Mouse (Mus musculus) heart, embryonic 14.5 days (tissue): ENCODE results near the gene Lgi4. TPM values are rescaled to one million over a fixed set of nuclear protein-coding genes. Genes with fewer than 3 reads are reported as not detected.
A peak's percentile ranks its signal among the peaks of the same experiment; 100 is the strongest.

Source experiments
- ATAC-seq: fragments of 200-750 bp; cut with Nextera tagmentation; 2 replicates; pipeline ENCODE4 v1.8.0; 2017; ENCODE audit warnings: low read depth, moderate TSS enrichment; ENCODE audit not compliant: insufficient number of reproducible peaks, insufficient read depth, low FRiP score
- H3K27ac ChIP-seq, 2 experiments: fragments of 200-500 bp in 1 of 2; fragments of 300-500 bp in 1 of 2; sonication (generic) in 1 of 2; replicated peaks in 1 of 2; 2 replicates each; pipeline ENCODE4 v1.5.1; 2012 to 2014; ENCODE audit warnings: low read depth in 2 of 2, low read length in 2 of 2, control low read depth in 1 of 2, mild to moderate bottlenecking in 1 of 2, mixed read lengths in 1 of 2; ENCODE audit not compliant: control insufficient read depth in 1 of 2, insufficient read depth in 1 of 2
- H3K27me3 ChIP-seq: fragments of 300-500 bp; sonication (generic); 2 replicates; pipeline ENCODE4 v1.6.1; 2014; ENCODE audit warnings: mild to moderate bottlenecking, low read length, control low read depth; ENCODE audit not compliant: control insufficient read depth, insufficient read depth
- H3K36me3 ChIP-seq: fragments of 300-500 bp; sonication (generic); 2 replicates; pipeline ENCODE4 v1.6.1; 2014; ENCODE audit warnings: mild to moderate bottlenecking, control low read depth, low read length, mixed read lengths; ENCODE audit not compliant: control insufficient read depth, insufficient read depth
- H3K4me1 ChIP-seq, 2 experiments: fragments of 200-500 bp in 1 of 2; fragments of 300-500 bp in 1 of 2; sonication (generic) in 1 of 2; 2 replicates each; pipeline ENCODE4 v1.6.1; 2012 to 2014; ENCODE audit warnings: low read length in 2 of 2, control low read depth in 1 of 2, mixed read lengths in 1 of 2; ENCODE audit not compliant: control insufficient read depth in 2 of 2, insufficient read depth in 2 of 2
- H3K4me2 ChIP-seq: fragments of 300-500 bp; sonication (generic); 2 replicates; pipeline ENCODE4 v1.6.1; 2014; ENCODE audit warnings: mild to moderate bottlenecking, low read length
- H3K4me3 ChIP-seq, 2 experiments: fragments of 200-500 bp in 1 of 2; fragments of 300-500 bp in 1 of 2; sonication (generic) in 1 of 2; 2 replicates each; pipeline ENCODE4 v1.5.1; 2012 to 2014; ENCODE audit warnings: low read length in 2 of 2, mild to moderate bottlenecking in 2 of 2, control low read depth in 1 of 2, low read depth in 1 of 2, moderate library complexity in 1 of 2; ENCODE audit not compliant: control insufficient read depth in 1 of 2, insufficient read depth in 1 of 2
- H3K9ac ChIP-seq: fragments of 300-500 bp; sonication (generic); 2 replicates; pipeline ENCODE4 v1.6.1; 2014; ENCODE audit warnings: mild to moderate bottlenecking, low read length
- H3K9me3 ChIP-seq: fragments of 300-500 bp; sonication (generic); 2 replicates; pipeline ENCODE4 v1.6.1; 2016; ENCODE audit warnings: low read length, control low read depth; ENCODE audit not compliant: control insufficient read depth
- WGBS: fragments of 180-500 bp; shearing (Covaris S2); extraction: QIAGEN DNeasy Blood & Tissue Kit; methylation state at CpG from one replicate; pipeline ENCODE4 v1.1.7; 2014; 5-methylcytosine and 5-hydroxymethylcytosine counted together
- polyA plus RNA-seq: library from polyadenylated mRNA; unstranded; fragments of >200 nt; fragmentation: Nextera tagmentation; extraction: Ambion mirVana; gene quantifications from 2 replicates; pipeline ENCODE4 v1.2.1, GENCODE M21; 2014

The Lgi4 gene
- polyA plus RNA-seq, 1 experiment from 2014 or later: not detected

- Histone ChIP-seq H3K4me3 (no peak overlapping the region), H3K27me3 (no peaks in the 10 kb centered on the region), H3K27ac (no peak overlapping the region), H3K9ac (no peak overlapping the region), H3K4me2 (no peak overlapping the region), H3K36me3 (no peaks in the 10 kb centered on the region), H3K4me1 (peaks cover 0 to 3% of the 10 kb centered on the region in 2 experiments; a peak in 2 of 4 replicates), H3K9me3 (no peaks in the 10 kb centered on the region)
- 59% methylated on average over 11 of the region's 11 CpGs for WGBS
- no peak for ATAC-seq
Observed at GRCm38 (mm10) chr7:31034789-31035188, 24.4 kb upstream of the Lgi4 start.

GRCm38 (mm10) chr7:31035291-31035690 lies 23.9 kb upstream of the Lgi4 start:
- peaks cover 0 to 3% of the 10 kb centered on the region in 2 experiments; a peak in 2 of 4 replicates for H3K4me1 ChIP-seq
- 0 out of 2 replicates have a peak, but pooled peaks cover 2% of the 10 kb centered on the region for H3K27me3 ChIP-seq
- no peaks in the 10 kb centered on the region for H3K36me3 ChIP-seq
- H3K9ac ChIP-seq: no peak overlapping the region
- WGBS: 67% methylated on average over 11 of the region's 11 CpGs
- no peak overlapping the region for H3K4me3 ChIP-seq
- no peak for ATAC-seq
- H3K27ac ChIP-seq: no peak overlapping the region
- no peaks in the 10 kb centered on the region for H3K9me3 ChIP-seq
- no peak overlapping the region for H3K4me2 ChIP-seq

GRCm38 (mm10) chr7:31036917-31037316 lies 22.2 kb upstream of the Lgi4 start:
- Histone ChIP-seq H3K4me2 (no peak overlapping the region), H3K27ac (no peak overlapping the region), H3K9me3 (no peaks in the 10 kb centered on the region), H3K4me1 (peaks cover 2 to 6% of the 10 kb centered on the region in 2 experiments; a peak in 2 of 4 replicates), H3K27me3 (peaks cover 12% of the 10 kb centered on the region; the same call in 1 of the 2 replicates), H3K4me3 (no peak overlapping the region), H3K36me3 (no peaks in the 10 kb centered on the region), H3K9ac (no peak overlapping the region)
- 74% methylated on average over 7 of the region's 7 CpGs for WGBS
- ATAC-seq: no peak

GRCm38 (mm10) chr7:31037675-31038074 lies 21.5 kb upstream of the Lgi4 start:
- no peak for ATAC-seq
- no peak overlapping the region for H3K4me3 ChIP-seq
- peaks cover 5 to 12% of the 10 kb centered on the region in 2 experiments; a peak in 3 of 4 replicates for H3K4me1 ChIP-seq
- H3K36me3 ChIP-seq: no peaks in the 10 kb centered on the region
- H3K9me3 ChIP-seq: no peaks in the 10 kb centered on the region
- H3K4me2 ChIP-seq: no peak overlapping the region
- no peak overlapping the region for H3K27ac ChIP-seq
- WGBS: 70% methylated on average over 2 of the region's 2 CpGs
- H3K9ac ChIP-seq: no peak overlapping the region
- H3K27me3 ChIP-seq: peaks cover 20% of the 10 kb centered on the region; the same call in 1 of the 2 replicates

- peaks cover 6 to 9% of the 10 kb centered on the region in 2 experiments; a peak in 3 of 4 replicates for H3K4me1 ChIP-seq
- WGBS: 84% methylated on average over 4 of the region's 4 CpGs
- no peak for ATAC-seq
Observed at GRCm38 (mm10) chr7:31039011-31039410, 20.1 kb upstream of the Lgi4 start.

GRCm38 (mm10) chr7:31040281-31041022 lies 18.7 kb upstream of the Lgi4 start:
- no peaks in the 10 kb centered on the region for H3K36me3 ChIP-seq
- peak overlapping the region; percentile 63; the same call in 1 of the 2 replicates for H3K4me2 ChIP-seq
- H3K4me3 ChIP-seq: no peak overlapping the region
- peaks cover 7 to 9% of the 10 kb centered on the region in 2 experiments; a peak in 3 of 4 replicates for H3K4me1 ChIP-seq
- H3K27ac ChIP-seq: no peak overlapping the region
- H3K9ac ChIP-seq: no peak overlapping the region
- no peaks in the 10 kb centered on the region for H3K9me3 ChIP-seq
- no peak for ATAC-seq
- H3K27me3 ChIP-seq: peaks cover 44% of the 10 kb centered on the region
- 76% methylated on average over 11 of the region's 12 CpGs for WGBS

More at GRCm38 (mm10) chr7:31039011-31039410, 20.1 kb upstream of the Lgi4 start:
- Histone ChIP-seq H3K9me3 (no peaks in the 10 kb centered on the region), H3K9ac (no peak overlapping the region), H3K36me3 (no peaks in the 10 kb centered on the region), H3K4me3 (no peak overlapping the region), H3K27me3 (peaks cover 30% of the 10 kb centered on the region; the same call in 1 of the 2 replicates), H3K4me2 (no peak overlapping the region), H3K27ac (no peak overlapping the region)

- Histone ChIP-seq H3K9ac (peak overlapping the region; percentile 59), H3K9me3 (no peaks in the 10 kb centered on the region), H3K36me3 (no peaks in the 10 kb centered on the region), H3K4me3 (peak overlapping the region; percentile 27 to 33; a peak in 3 of 4 replicates), H3K27me3 (peaks cover 46% of the 10 kb centered on the region), H3K4me1 (peaks cover 7 to 9% of the 10 kb centered on the region in 2 experiments; a peak in 3 of 4 replicates), H3K4me2 (peak overlapping the region; percentile 63), H3K27ac (no peak overlapping the region)
- no peak for ATAC-seq
- 31% methylated on average over 8 of the region's 8 CpGs for WGBS
Observed at GRCm38 (mm10) chr7:31041023-31041407, 18.1 kb upstream of the Lgi4 start.
